Mouse (Mus musculus): ENCODE measurements around the gene Brinp2. TPM values are rescaled to one million over a fixed set of nuclear protein-coding genes. Genes with fewer than 3 reads are reported as not detected.

Gene Brinp2
- total RNA-seq, 2 experiments from 2014 or later: 104 to 109 TPM

- DNase-seq (ENCODE audit: low spot score in 2 of 2): no peak
Measured at GRCm38 (mm10) chr1:158227239-158227638, 128.9 kb downstream of the Brinp2 start.

GRCm38 (mm10) chr1:158226689-158227088 is 129.4 kb downstream of the Brinp2 start:
- DNase-seq (ENCODE audit: low spot score in 2 of 2): no peak

GRCm38 (mm10) chr1:158221048-158221447 is 135.1 kb downstream of the Brinp2 start:
- DNase-seq (ENCODE audit: low spot score in 2 of 2): no peak

- no peak for DNase-seq (ENCODE audit: low spot score in 2 of 2)
Measured at GRCm38 (mm10) chr1:158220148-158220547, 136.0 kb downstream of the Brinp2 start.

GRCm38 (mm10) chr1:158218750-158219149 is 137.4 kb downstream of the Brinp2 start:
- DNase-seq (ENCODE audit: low spot score in 2 of 2): no peak

- no peak for DNase-seq (ENCODE audit: low spot score in 2 of 2)
Measured at GRCm38 (mm10) chr1:158218294-158218693, 137.8 kb downstream of the Brinp2 start.

GRCm38 (mm10) chr1:158215581-158215980 is 140.5 kb downstream of the Brinp2 start:
- no peak for DNase-seq (ENCODE audit: low spot score in 2 of 2)

- peak in 1 of 2 experiments; percentile 57 for DNase-seq (ENCODE audit: low spot score in 2 of 2)
Measured at GRCm38 (mm10) chr1:158214743-158215142, 141.4 kb downstream of the Brinp2 start.

- DNase-seq (ENCODE audit: low spot score in 2 of 2): no peak
Measured at GRCm38 (mm10) chr1:158213736-158214135, 142.4 kb downstream of the Brinp2 start.

GRCm38 (mm10) chr1:158207620-158208019 is 148.5 kb downstream of the Brinp2 start:
- no peak for DNase-seq (ENCODE audit: low spot score in 2 of 2)

GRCm38 (mm10) chr1:158202932-158203331 is 153.2 kb downstream of the Brinp2 start:
- DNase-seq (ENCODE audit: low spot score in 2 of 2): no peak

Other genes starting within 250 kb of the Brinp2 start
- 100 to 1,000 TPM; 169 to 182 TPM for gene Astn1, start 5.9 kb upstream of the Brinp2 start, total RNA-seq (2021)

Measured in left cerebral cortex, adult 18-20 months (tissue).